Mouse (Mus musculus) limb, embryonic 14.5 days (tissue): ENCODE measurements around the gene Rabgap1l. TPM values are rescaled to one million over a fixed set of nuclear protein-coding genes. Genes with fewer than 3 reads are reported as not detected.

Source experiments
- ATAC-seq: fragments of 200-750 bp; cut with Nextera tagmentation; 2 replicates; pipeline ENCODE4 v1.8.0; 2017; ENCODE audit warnings: low read depth, moderate number of reproducible peaks, moderate TSS enrichment; ENCODE audit not compliant: low FRiP score
- DNase-seq: peaks from one replicate; pipeline ENCODE4 v3.0.0-alpha.2; 2015; ENCODE audit warnings: low spot score
- H3K27ac ChIP-seq: fragments of 300-500 bp; sonication (generic); replicated peaks from 2 replicates; pipeline ENCODE4 v1.5.1; 2014; ENCODE audit warnings: low read depth, mild to moderate bottlenecking, low read length, moderate library complexity, mixed read lengths
- H3K27me3 ChIP-seq: fragments of 300-500 bp; sonication (generic); 2 replicates; pipeline ENCODE4 v1.6.1; 2014; ENCODE audit warnings: low read length, mixed read lengths; ENCODE audit not compliant: control insufficient read depth, insufficient read depth
- H3K36me3 ChIP-seq: fragments of 300-500 bp; sonication (generic); 2 replicates; pipeline ENCODE4 v1.6.1; 2014; ENCODE audit warnings: mild to moderate bottlenecking, low read length, moderate library complexity, mixed read lengths; ENCODE audit not compliant: control insufficient read depth, insufficient read depth
- H3K4me1 ChIP-seq: fragments of 300-500 bp; sonication (generic); 2 replicates; pipeline ENCODE4 v1.6.1; 2014; ENCODE audit warnings: antibody characterized with exemption, low read length, mixed read lengths; ENCODE audit not compliant: control insufficient read depth, insufficient read depth
- H3K4me2 ChIP-seq: fragments of 300-500 bp; sonication (generic); replicated peaks from 2 replicates; pipeline ENCODE4 v1.6.1; 2014; ENCODE audit warnings: low read depth, mild to moderate bottlenecking, low read length, moderate library complexity; ENCODE audit not compliant: severe bottlenecking
- H3K4me3 ChIP-seq: fragments of 300-500 bp; sonication (generic); replicated peaks from 2 replicates; pipeline ENCODE4 v1.5.1; 2014; ENCODE audit warnings: low read length
- H3K9ac ChIP-seq: fragments of 300-500 bp; sonication (generic); 2 replicates; pipeline ENCODE4 v1.6.1; 2014; ENCODE audit warnings: mild to moderate bottlenecking, low read depth, low read length, moderate library complexity; ENCODE audit not compliant: severe bottlenecking
- H3K9me3 ChIP-seq: fragments of 300-500 bp; sonication (generic); 2 replicates; pipeline ENCODE4 v1.6.1; 2016; ENCODE audit warnings: low read length; ENCODE audit not compliant: control insufficient read depth
- POLR2A ChIP-seq: fragments of 200-500 bp; IDR thresholded peaks from 2 replicates; pipeline ENCODE4 v1.8.0; 2012; ENCODE audit warnings: inconsistent platforms, mild to moderate bottlenecking, moderate library complexity, borderline replicate concordance; ENCODE audit not compliant: insufficient read depth, insufficient read length; ENCODE audit errors: extremely low read depth
- whole genome bisulfite sequencing: fragments of 180-500 bp; shearing (Covaris S2); extraction: QIAGEN DNeasy Blood & Tissue Kit; methylation state at CpG from one replicate; pipeline ENCODE4 v1.1.7; 2014; 5-methylcytosine and 5-hydroxymethylcytosine counted together
- polyA plus RNA-seq, 2 experiments: library from polyadenylated mRNA; depleted of rRNA in 1 of 2; stranded (reverse) in 1 of 2; unstranded in 1 of 2; fragments of >200 nt; fragmentation: Nextera tagmentation in 1 of 2; extraction: Ambion mirVana in 1 of 2; gene quantifications; 2 replicates each; pipeline versions ENCODE4 v1.2.1 to v1.2.3; 2012 to 2014

Gene Rabgap1l
- polyA plus RNA-seq, 2 experiments, result 13.3 to 19.3 TPM

DNA sequence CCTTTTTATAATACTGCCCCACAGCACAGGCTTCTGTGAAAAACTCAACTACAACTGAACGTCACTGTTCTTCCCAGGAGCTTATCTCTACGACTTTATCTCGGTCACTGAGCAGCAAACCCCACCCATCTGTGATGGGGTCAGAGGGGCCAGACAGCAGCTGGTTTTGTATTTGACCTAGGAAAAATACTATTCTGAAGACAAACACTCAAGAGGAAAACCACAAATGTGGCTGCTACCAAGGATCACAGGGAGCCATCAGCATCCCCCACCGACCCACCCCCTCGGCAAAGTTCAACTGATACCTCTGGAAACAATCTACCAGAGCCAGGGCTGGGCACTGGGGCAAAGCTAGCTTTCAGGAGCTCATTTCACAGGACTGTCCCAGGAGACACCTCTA lies 467.5 kb downstream of the Rabgap1l start:
- no peak overlapping the region for H3K27ac ChIP-seq
- 77% methylated on average over 5 of the region's 5 CpGs for WGBS
- TF ChIP-seq POLR2A, result no peak

DNA sequence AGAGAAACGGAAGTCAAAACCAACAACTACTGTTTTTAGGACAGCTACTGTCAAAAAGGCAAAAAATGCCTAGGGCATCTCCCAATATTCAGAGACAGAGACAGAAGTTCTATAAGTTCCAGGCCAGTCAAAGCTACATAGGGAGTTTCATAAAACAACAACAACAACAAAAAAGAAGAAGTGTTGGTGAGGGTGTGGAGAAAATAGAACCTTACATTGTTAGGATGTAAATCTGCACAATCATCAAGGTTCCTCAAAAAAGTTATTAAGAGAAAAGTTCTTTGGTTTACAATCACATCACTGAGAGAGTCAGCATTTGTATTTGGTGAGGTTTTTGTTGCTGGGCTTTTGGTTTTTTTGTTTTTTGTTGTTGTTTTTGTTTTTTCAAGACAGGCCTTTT lies 472.3 kb downstream of the Rabgap1l start:
- TF ChIP-seq POLR2A, result no peak
- Histone ChIP-seq H3K4me2 (no peak overlapping the region), H3K4me3 (no peak overlapping the region), H3K27me3 (no peaks in the 10 kb centered on the region), H3K9ac (no peak overlapping the region), H3K36me3 (no peaks in the 10 kb centered on the region), H3K4me1 (peaks cover 4% of the 10 kb centered on the region; the same call in 1 of the 2 replicates), H3K9me3 (no peaks in the 10 kb centered on the region), H3K27ac (no peak overlapping the region)
- 86% methylated on average over 1 of the region's 1 CpGs for WGBS
- no peak for DNase-seq
- no peak for ATAC-seq

More for the DNA sequence above, 467.5 kb downstream of the Rabgap1l start:
- Histone ChIP-seq H3K9me3 (no peaks in the 10 kb centered on the region), H3K36me3 (no peaks in the 10 kb centered on the region), H3K27me3 (no peaks in the 10 kb centered on the region), H3K4me1 (peaks cover 4% of the 10 kb centered on the region; the same call in 1 of the 2 replicates), H3K9ac (no peak overlapping the region), H3K4me2 (no peak overlapping the region), H3K4me3 (no peak overlapping the region)
- DNase-seq (no peak), ATAC-seq (no peak)

DNA sequence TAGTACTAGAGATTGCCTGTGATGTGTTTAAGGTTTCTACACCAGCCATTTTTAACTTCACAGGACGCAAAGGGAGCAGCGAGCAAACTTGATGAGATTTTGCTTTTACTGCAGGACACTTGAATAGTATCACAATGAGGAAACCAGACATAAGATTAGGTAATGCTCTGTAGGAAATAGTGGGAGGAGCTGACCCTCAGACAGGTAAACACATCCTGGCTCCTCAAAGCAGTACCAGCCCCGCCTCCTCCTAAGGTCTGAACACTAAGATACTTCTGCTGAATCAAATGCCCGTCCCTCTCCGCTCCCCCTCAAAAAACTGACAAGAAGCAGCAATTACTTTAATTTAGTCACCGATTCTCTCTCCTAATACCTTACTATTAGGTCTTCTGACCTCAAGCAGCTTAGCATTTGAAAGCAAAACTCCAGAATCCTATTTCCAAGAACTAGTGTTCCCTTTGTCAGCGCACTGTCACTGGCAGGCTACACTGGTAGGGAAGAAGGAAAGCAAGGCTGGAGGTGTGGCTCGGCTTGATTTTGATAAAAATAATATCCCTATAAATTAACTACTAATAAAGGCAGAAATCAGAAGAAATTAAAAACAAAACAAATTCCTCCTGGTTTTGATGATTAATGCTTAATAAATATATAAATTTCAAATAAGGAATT lies 474.8 kb downstream of the Rabgap1l start:
- H3K9ac ChIP-seq, result no peak overlapping the region
- no peak overlapping the region for H3K4me2 ChIP-seq
- TF ChIP-seq POLR2A, result no peak
- H3K4me1 ChIP-seq, result no peaks in the 10 kb centered on the region
- no peaks in the 10 kb centered on the region for H3K9me3 ChIP-seq
- no peak overlapping the region for H3K27ac ChIP-seq
- 82% methylated on average over 8 of the region's 8 CpGs for WGBS
- ATAC-seq, result no peak
- no peaks in the 10 kb centered on the region for H3K36me3 ChIP-seq
- no peak overlapping the region for H3K4me3 ChIP-seq
- DNase-seq, result no peak
- no peaks in the 10 kb centered on the region for H3K27me3 ChIP-seq

- Histone ChIP-seq H3K27me3 (no peaks in the 10 kb centered on the region), H3K27ac (no peak overlapping the region), H3K4me2 (no peak overlapping the region), H3K4me3 (no peak overlapping the region), H3K9ac (no peak overlapping the region), H3K36me3 (no peaks in the 10 kb centered on the region), H3K4me1 (no peaks in the 10 kb centered on the region), H3K9me3 (no peaks in the 10 kb centered on the region)
- 96% methylated on average over 2 of the region's 2 CpGs for WGBS
- DNase-seq (no peak), ATAC-seq (no peak)
- TF ChIP-seq POLR2A, result no peak
Measured at GRCm38 (mm10) chr1:160316239-160316638, 476.8 kb downstream of the Rabgap1l start.

DNA sequence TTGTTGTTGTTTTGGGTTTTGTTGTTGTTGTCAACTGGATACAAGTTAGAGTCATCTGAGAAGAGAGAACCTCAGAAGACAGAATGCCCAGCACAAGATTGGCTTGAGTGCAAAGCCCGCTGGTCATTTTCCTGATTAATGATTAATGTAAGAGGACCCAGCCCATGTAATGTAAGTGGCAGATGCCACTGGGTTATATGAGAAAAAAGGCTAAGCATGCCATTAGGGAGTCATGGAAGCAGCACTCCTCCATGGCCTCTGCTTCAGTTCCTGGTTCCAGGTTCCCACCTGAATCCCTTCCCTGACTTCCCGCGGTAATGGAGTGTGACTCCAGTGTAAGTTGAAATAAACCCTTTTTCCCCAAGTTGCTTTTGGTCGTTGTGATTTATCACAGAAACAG lies 480.4 kb downstream of the Rabgap1l start:
- H3K27me3 ChIP-seq, result no peaks in the 10 kb centered on the region
- H3K4me3 ChIP-seq, result no peak overlapping the region
- no peaks in the 10 kb centered on the region for H3K36me3 ChIP-seq
- no peaks in the 10 kb centered on the region for H3K9me3 ChIP-seq
- H3K4me1 ChIP-seq, result 0 out of 2 replicates have a peak, but pooled peaks cover 3% of the 10 kb centered on the region
- H3K9ac ChIP-seq, result no peak overlapping the region
- WGBS, result 92% methylated on average over 4 of the region's 4 CpGs
- H3K27ac ChIP-seq, result no peak overlapping the region
- no peak for TF ChIP-seq POLR2A
- ATAC-seq (no peak), DNase-seq (no peak)
- no peak overlapping the region for H3K4me2 ChIP-seq
